Mouse (Mus musculus): ENCODE data around the gene Map2. TPM values are rescaled to one million over a fixed set of nuclear protein-coding genes. Genes with fewer than 3 reads are reported as not detected.

Map2 gene
- total RNA-seq, 2 experiments from 2014 or later, result 3.3 to 4.0 TPM

DNA sequence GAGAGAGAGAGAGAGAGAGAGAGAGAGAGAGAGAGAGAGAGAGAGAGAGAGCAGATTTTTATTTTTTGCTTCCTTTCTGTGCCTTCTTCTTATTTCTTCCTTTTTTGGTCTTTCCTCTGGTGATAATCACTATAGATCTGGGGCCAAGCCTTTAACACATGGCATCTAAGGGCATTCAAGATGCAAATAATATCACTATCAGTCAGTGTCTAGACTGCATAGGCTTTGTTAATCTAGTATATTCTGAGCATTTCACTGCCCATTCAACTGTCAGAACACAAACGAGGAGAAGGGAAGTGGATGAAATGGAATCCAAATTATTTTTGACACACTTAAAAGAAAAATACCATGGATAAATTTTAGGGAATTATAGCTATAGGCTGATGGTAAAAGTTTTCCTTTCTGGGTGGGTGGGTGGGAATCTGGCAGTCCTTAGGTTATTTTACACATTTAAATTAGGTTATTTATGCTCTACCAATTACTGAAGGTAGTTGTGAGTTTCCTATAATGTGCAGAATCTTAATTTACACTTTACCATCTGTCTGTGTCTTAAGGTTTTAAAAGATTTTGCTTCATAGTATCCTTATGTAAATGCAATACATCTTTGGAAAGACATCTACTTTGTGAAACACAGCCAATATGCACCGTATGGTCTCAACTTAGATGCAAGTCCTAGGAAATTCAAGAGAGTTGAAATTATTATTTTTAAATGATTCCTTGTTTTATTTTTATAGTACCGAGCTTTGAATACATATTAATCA, 117.2 kb downstream of the Map2 start:
- DNase-seq, result no peak

DNA sequence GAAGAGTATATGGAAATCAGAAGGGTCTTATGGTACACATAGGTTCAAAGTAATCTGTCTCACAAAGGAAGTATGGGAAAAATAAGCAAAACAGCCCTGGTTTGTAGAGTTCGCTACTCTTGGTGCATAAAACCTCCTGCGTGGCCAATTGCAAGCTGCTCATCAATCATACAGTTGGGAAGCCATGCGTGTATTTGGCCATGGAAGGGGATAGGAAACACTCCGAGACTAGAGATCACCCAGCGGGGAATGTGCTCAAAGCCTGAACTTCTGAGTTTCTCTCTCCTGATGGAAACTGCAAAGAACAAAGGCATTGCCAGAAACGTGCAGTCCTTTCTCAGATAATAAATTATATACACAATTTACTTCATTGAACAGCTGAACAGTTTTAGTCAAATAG, 124.3 kb downstream of the Map2 start:
- DNase-seq, result no peak

DNA sequence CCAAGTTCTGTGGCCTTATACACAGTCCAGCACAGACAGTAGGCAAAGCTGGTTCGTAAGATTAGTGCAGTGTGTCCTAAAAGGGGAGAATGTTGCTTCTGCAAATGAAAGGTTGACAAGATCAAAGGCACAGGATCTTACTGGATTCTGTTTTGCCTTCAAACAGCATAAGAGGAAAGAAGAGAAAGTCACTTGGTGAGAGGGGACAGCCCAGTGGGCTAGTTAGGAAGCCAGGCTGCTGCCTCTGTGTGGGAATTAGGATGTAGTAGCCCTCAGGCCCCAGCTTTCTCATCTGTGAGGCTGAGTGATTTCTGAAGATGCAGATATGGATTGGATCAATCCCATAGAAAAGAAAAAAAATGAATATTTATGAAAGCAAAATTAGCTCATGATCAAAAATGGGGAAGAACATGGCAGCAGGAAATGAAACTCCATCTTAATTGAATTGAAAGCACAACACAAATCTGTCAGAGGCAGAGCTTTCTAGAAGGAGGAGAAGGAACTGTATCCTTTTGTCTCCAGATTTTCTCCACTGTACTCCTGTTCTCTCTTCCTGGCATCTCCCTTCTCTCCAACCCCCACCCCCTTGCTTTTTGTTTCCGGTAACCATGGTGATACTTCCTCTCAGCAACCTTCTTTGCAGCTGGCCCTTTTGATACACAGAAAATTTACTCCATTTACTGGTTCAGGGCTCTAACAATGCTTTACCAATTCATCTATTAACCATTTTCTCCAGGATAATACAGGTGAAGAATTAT, 145.5 kb downstream of the Map2 start:
- no peak for DNase-seq

DNA sequence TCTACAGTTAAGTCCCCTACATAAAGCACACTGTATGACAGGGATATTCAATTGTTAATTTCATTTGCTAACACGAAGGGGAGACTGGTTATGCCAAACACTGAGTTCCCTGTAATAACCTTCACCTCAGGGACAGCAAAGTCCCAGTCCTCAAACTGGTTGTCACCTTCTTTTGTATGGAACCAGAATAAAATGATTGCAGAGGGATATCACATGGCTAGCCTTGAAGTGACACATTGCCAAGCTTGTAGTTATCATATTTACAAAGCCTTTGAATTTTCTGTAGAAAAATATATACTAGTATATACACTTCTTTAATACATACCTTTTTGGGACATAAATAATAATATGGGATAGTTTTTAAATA, 146.0 kb downstream of the Map2 start:
- DNase-seq, result no peak

DNA sequence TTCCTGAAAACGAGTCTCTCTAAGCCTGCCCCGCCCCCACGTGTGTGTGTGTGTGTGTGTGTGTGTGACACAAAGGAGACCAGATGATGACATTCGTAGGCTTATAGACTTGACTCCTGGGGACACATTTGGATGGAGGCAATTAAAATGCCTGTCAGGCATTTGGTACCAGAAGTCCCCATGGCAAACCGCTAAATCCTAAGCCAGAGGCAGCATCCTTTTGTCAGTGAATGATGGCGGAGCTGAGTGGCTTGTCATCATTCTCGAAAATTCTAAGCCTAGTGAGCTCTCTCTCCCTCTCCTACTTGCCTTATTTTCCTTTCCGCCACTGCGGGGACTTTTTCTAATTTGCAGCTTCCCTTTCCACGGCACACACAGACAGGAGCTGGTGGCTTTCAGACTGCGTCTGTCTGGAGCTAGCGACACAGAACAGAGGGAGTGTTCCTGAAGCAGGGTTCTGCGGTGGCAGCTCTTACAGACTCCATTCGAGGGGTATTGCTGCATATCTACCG, 146.6 kb downstream of the Map2 start:
- DNase-seq, result no peak

DNA sequence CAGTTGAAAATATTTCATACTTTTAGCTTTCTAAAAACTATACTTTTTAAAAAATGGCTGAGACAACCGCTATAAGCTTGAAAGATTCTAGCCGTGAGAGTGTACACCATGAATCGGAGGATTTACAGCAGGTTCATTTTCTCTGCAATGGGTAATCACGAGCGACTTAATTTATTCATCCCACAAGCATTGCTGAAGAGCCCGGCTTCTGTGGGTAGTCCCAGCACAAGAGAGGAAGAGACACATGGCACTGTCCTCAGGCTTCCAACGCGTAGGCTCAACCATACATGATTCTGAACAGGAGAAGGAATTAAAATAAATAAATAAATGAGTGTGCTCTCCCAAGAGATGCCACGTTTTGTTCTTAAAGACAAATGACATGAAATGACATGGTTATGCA, 148.4 kb downstream of the Map2 start:
- no peak for DNase-seq

DNA sequence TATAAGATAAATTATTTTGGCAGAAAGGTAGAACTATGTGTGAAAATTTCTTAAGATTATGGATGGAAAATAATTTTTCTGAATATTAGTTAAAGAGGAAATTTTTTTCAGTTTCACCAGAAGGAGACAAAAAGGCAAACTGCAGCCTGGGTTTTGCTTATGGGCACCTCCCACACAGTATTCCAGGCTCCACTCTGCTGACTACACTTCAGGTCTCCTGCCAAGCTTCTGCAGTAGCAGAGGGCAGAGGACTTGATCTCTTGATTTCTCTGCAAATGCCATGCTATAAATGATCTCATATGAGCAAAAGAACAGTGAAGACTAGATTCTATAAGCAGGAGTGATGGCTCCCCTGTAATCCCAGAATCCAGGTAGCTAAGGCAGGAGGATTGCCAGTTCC, 149.9 kb downstream of the Map2 start:
- no peak for DNase-seq

DNA sequence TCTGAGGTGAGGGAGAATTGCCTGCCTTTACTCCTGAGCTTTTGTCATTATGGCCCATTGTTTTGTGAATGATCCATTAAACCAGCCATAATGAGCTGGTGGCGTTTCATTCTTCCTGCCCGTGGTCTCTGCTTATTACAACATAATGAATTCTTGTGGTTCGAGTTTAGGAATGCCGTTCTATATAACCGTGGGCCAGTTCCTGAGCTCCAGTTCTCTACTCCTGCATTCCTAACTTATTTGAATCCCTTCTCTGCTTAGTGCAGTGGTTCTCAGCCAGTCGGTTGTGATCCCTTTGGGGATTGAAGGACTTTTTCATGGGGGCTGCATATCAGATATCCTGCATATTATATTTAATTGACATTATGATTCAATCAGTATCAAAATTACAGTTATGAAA, 153.9 kb downstream of the Map2 start:
- DNase-seq, result no peak

DNA sequence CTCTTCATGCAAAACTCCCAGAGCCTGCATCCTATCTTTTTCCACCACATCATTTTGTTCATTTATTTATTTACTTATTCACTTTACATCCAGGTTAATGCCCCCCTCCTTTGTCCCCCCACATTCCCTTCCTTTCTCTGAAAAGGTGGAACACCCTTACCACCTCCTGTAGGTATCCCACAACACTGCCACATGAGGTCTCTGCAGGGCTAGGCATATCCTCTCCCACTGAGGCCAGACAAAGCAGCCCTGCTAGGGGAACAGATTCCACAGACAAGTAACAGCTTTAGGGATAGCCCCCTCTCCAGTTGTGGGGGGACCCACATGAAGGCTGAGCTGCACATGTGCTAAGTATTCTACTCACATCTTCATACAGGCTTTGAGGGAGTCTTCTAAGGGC, 154.5 kb downstream of the Map2 start:
- no peak for DNase-seq

DNA sequence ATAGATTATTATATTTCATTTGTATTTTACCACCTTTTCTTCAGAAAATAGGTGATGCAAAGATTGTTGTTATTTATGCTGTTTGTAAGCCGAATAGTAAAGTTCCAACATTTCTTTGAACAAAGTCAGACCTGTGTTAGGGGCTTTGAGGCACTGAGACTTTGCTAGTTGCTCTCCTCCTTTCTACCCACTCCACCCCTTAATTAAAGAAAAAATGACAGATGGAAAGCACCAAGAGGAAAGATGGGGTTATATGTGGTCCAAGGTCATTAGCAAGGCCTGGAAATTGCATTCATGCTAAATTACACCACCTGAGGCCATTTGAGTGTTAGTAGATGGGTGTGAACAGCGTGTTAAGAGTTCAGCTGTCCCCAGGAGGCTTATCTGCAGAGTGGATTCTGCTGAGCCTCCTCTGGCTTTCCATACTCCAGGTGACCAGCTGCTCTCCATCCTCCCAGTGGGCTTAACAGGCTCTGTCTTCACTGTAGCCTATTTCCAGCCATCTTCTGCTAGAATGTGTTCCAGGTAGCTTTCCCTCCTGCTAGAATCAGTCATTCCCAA, 160.7 kb downstream of the Map2 start:
- no peak for DNase-seq

DNA sequence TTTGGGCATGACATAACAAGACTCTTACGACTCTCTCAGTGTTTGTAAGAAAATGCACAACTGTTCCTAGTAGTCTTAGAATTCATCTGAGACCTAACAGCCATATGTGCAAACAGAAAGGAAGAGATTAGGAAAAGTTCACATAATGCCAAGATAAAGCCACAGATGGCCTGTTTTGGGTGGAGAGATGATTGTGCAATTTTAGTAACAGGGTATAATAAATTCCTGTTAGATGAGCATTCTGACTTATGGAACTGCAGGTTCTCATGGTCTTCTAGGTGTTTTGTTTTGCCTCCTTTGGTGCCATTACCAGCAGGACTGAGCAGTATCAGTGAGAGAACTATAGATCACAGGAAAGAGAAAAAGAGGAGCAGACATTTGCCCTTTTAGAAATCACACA, 164.1 kb downstream of the Map2 start:
- no peak for DNase-seq

DNA sequence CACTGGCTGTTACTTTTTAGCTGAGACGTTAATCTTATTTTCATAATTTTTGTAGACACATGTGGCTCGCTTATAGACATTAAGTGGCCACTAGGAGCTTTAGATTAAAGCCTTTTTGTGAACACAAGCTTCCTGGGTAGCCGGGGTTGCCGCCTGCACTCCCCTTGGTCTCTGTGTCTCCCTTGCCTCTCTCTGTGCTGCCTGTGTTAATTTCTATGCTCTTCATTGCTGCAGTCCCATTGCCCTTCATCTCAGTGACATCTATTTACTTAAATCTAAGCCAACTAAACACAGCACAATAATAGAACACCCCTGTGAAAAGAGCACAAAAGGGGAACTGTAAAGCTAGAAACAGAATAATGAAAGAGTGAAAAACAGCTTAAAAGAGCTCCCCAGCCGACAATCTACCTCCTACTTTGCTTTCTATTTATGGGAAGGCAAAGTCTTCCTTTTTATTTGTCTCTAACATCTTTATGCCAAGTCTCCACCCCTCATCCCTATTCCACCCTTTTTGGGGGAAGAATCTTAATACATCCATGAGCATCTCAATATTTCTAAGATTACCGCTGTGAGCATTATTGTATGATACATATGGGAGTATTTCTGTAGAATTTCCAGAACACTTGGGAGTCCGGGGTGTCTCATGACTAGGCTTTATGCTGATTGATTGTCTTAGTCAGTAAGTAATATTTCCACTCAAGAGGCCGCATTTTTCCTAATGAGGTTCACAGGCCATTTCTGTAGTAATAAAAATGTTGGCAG, 173.5 kb downstream of the Map2 start:
- DNase-seq, result no peak

DNA sequence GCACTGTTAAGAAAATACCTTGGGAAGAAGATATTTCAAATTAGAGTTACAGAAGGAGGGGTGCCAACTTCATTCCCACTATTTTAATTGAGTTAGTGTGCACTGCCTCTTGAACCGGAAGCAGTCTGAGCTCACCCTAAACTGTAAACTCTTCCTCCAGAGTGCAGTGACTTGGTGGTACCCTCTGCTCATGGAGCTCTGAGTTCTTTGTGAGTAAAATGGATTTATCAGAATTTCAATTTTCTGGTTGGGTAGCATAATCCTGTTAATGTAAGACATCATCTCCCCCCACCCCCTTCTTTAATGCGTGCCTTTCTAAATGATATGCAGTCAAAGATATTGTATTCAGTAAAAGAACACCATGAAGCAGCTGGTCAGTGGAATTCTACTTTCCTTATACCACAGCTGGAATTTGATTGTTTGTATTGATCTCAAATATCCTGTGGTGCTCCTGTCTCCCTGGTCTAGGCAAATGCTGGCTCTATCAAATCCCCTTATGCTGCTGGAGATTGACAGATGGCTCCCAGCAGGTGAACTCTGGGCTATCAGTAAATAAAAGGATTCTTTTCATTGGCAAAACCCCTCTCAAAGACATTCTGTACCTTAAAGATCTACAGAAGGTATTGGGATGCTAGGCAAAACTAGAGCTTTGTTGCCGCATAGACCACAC, 174.2 kb downstream of the Map2 start:
- DNase-seq, result no peak

DNA sequence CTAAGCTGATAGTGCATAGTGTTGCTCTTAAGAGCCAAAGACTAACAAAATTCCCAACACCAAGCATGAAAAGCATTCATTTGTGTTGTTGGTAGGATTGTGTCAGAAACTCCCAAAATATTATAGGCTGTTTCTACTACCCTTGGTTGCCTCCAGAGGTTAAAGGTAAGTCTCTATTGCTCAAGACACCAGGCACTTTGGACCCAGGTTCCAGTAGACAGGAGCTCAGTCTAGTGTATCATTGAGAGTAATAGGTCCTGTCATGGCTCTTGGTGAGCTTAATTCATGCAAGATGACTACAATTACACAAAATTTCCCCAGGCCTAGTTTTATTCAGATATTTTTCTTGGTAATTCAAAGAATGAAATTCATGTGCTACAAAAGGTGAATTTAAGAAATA, 176.3 kb downstream of the Map2 start:
- DNase-seq, result no peak

DNA sequence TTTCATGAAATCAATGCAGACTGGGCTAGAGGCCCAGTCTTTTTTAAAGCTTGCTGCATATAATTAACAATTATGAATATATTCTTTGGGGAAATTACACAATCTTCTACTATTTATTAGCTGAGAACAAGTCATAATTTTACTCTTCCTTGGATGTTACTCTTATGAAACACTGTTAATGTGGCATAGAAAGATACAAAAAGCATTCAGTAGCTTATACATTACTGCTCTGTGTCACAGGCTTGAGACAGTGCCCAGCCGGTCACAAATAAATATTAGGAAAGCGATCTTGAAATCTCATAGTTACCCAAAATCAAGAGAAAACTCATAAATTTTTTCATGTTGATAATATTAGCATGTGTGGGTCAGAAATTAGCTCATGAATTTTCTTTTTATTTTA, 186.7 kb downstream of the Map2 start:
- no peak for DNase-seq

DNA sequence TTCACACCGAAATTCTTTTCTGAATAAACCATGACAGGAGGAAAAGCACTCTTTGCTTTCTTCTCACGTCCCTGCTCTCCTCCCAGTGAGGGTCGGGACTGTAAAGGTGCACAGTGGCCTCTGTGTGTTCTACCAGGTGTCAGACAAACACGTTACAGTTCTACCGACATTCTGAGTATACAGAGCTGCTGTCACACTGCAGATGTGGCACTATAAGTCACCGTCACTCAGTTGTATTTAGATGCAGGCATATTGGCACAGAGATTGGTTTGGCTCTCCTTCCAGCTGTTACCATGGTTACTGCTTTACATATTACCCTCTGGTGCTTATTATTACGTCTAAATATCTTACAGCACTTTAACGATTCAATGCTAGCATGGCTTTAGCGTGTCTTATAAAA, 188.2 kb downstream of the Map2 start:
- no peak for DNase-seq

DNA sequence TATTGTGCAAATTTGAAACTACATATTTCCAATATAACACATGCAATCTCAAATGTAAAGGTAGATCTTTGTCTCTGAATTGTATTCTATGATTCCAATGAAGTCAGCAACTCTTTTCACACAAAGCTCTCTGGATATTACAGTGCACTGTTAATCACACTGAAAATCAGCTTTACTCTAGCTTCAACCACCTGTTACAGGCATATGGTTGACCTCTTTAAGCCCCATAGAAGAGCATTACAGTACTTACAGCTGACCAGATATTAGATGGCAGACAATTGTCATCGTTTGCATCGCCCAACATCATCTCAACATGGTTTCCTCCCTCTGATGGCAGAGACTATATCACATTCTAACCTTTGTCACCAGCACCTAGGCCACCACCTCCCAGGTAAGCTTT, 189.3 kb downstream of the Map2 start:
- no peak for DNase-seq

DNA sequence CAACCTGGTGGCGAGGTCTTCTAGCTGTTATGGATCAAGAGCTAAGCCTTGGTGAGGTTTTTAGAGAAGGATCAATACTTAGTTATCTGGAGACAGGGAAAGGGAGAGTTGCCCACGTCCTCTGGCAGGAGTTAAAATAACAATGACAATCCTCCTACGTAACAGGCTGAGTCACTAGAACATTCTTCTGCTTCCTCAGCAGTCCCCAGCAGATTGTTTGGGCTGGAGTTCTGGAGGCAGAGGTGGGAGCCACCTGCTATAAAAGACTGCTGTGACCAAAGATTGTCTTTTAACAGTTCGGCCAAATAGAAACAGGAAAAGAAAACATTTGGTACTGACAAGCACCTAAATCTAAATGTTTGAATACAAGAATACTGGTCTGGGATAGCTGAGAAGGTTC, 190.5 kb downstream of the Map2 start:
- DNase-seq, result no peak

DNA sequence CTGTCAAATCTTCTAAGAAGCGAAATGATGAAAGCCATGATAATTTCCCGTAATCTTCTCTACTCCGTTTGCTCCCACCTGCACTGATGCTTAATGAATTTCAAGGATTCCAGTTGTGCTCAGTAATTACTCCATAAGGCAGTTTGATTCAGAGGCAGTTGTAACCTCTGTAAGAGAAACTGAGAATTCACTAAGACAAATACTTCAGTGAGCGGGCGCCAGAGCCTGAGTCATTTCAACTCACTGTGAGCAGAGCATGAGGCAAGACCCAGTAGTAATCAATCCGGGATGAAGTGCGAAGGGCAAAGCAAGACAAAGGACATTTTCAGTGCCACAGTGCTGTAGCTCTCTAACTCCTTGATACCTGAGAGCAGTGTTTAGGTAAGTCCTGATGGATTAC, 194.4 kb downstream of the Map2 start:
- DNase-seq, result no peak

DNA sequence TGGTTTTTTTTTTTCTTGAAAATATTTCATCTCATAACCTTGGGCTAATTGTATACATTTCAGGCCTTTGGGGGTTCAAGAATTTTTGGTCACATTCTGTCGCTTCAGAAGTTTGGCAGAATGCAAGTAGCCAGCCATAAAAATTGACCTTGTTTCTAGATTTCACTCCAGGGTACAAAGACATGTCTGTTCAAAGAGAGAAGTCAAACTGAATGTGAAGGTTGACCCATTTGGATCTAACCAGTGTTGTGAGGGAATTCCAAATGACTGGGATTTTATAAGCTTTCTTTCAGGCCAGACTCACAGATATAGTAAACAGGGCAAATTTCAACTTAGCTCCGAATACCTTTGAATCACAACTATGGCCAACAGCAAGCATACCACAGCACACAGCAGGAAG, 196.3 kb downstream of the Map2 start:
- DNase-seq, result no peak

DNA sequence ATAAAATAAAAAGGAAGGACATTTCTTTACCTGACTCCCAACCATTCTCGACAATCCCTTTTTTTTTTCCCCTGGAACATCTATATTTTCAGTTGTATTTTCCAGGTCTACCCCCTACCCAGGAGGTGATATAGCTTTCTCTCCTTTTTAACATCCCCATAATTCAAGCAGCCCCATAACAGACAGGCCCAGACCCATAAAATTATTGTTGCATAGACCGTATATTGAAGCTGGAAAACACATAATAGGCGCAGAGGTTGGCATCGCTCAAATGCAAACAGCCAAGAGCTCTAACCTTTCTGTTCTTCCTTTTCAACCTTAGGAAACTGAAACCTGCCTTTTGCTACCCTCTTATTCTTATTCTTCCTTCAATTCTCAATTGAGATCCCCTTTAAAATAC, 211.2 kb downstream of the Map2 start:
- DNase-seq, result no peak

DNA sequence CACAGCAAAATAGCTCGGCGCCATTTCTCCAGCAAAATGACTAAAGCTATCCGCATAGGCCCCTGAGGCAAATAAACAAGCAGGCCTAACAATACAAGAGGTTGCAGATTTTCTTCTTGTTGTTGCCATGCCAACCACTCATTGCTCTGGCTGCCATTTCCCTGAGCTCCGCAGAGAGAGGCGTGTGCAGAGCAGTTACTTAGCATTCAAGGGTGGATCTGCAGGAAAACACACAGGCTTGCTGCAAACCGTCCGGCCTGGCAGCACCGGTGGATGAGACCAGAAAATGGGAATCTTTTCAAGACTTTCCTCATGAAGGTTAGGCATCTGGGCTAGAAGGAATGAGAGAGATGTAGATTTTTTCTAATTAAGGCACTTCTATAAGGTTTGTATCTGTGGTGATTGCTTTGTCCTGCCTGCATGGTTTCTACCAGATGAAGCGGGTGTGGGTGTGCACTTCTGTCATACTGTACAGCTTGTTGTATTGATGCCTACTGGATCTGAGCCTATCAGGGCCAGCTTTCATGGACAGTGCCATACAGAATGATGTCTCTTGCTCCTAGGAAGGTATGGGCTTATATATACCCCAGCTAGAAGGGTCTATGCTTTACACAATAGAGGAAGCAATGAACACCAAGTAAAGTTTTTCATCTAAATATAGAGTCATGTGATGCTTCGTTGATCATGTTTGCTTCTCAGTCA, 211.8 kb downstream of the Map2 start:
- no peak for DNase-seq

Measured in gastrocnemius, postnatal 25 days (tissue).